Mouse (Mus musculus) heart, adult 9 months (tissue): ENCODE results near the gene C530025M09Rik.

Experiments
- DNase-seq, 2 experiments: peaks; one replicate each; pipeline ENCODE4 v3.0.0; 2022; ENCODE audit warnings: low spot score in 2 of 2

C530025M09Rik gene

DNA sequence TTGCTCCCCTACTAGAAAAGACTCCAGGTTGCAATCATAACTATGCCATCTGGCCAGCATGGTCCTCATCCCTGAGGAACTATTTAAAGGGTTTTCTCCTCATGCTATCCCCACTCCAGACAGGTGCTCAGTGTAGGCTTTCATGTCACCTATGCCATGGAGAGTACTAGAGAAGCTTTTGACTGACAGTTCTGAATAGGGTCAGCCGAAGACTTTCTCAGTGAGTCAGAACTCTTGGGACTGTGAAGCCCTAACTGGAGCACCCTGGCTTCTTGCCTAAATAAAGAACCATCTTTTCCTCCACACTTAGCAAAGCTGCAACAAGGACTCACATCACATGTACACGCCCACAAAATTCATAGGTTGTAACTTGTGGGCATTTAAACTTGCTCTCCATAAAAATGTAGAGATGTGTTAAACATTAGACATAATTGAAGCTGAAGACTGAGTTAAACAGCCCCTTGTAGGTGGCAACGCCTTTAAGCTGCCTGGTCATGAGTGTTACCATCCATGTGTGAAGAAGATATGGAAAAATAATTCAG, 26.3 kb downstream of the C530025M09Rik start:
- no peak for DNase-seq

DNA sequence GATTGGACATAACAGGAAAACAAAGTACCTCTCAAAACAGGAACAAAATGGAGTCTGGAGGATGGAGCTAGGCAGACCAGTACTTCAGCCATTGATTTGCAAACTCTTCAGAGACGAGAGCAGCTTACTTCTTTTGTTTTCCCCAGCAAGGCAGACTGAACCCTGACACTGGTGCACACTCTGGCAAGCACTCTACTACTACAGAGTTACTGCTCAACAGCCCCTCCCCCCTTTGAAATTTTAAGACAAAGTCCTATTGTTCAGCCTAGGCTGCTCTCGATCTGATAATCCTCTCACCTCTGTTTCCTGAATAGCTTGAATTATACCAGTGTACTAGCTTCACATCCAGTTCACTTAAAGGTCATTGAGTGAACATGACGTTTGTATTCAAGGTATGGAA, 32.4 kb downstream of the C530025M09Rik start:
- no peak for DNase-seq
